Mouse (Mus musculus) heart, embryonic 12.5 days (tissue): ENCODE measurements around the gene Cryzl2. TPM values are rescaled to one million over a fixed set of nuclear protein-coding genes. Genes with fewer than 3 reads are reported as not detected.

Experiments used
- ATAC-seq: fragments of 200-750 bp; cut with Nextera tagmentation; 2 replicates; pipeline ENCODE4 v1.8.0; 2017; ENCODE audit warnings: moderate TSS enrichment, moderate library complexity; ENCODE audit not compliant: insufficient number of reproducible peaks, low FRiP score
- H3K27ac ChIP-seq: fragments of 300-500 bp; sonication (generic); 2 replicates; pipeline ENCODE4 v1.5.1; 2016; ENCODE audit warnings: mild to moderate bottlenecking, moderate library complexity; ENCODE audit not compliant: poor library complexity, severe bottlenecking
- H3K27me3 ChIP-seq: fragments of 300-500 bp; sonication (generic); replicated peaks from 2 replicates; pipeline ENCODE4 v1.6.1; 2016; ENCODE audit warnings: mild to moderate bottlenecking, moderate library complexity
- H3K36me3 ChIP-seq: fragments of 300-500 bp; sonication (generic); 2 replicates; pipeline ENCODE4 v1.6.1; 2016; ENCODE audit warnings: mild to moderate bottlenecking, moderate library complexity
- H3K4me1 ChIP-seq: fragments of 300-500 bp; sonication (generic); replicated peaks from 2 replicates; pipeline ENCODE4 v1.6.1; 2016; ENCODE audit warnings: mild to moderate bottlenecking
- H3K4me2 ChIP-seq: fragments of 300-500 bp; sonication (generic); 2 replicates; pipeline ENCODE4 v1.6.1; 2016; ENCODE audit warnings: mild to moderate bottlenecking, moderate library complexity
- H3K4me3 ChIP-seq: fragments of 300-500 bp; sonication (generic); 2 replicates; pipeline ENCODE4 v1.5.1; 2016; ENCODE audit warnings: mild to moderate bottlenecking
- H3K9ac ChIP-seq: fragments of 300-500 bp; sonication (generic); 2 replicates; pipeline ENCODE4 v1.6.1; 2016; ENCODE audit warnings: mild to moderate bottlenecking, moderate library complexity
- H3K9me3 ChIP-seq: fragments of 300-500 bp; sonication (generic); replicated peaks from 2 replicates; pipeline ENCODE4 v1.6.1; 2016; ENCODE audit warnings: mild to moderate bottlenecking, moderate library complexity
- WGBS: fragments of 180-500 bp; shearing (Covaris S2); methylation state at CpG from one replicate; pipeline ENCODE4 v1.1.7; 2016; 5-methylcytosine and 5-hydroxymethylcytosine counted together
- polyA plus RNA-seq: library from polyadenylated mRNA; unstranded; fragments of >200 nt; fragmentation: Nextera tagmentation; extraction: Ambion mirVana; gene quantifications from 2 replicates; pipeline ENCODE4 v1.2.1, GENCODE M21; 2016

Gene Cryzl2
- polyA plus RNA-seq, 1 experiment from 2014 or later, result 28.4 TPM

GRCm38 (mm10) chr1:157425741-157426427 lies 32.5 kb upstream of the Cryzl2 start:
- 26% methylated on average over 8 of the region's 8 CpGs for WGBS
- no peaks in the 10 kb centered on the region for H3K27me3 ChIP-seq
- no peaks in the 10 kb centered on the region for H3K9me3 ChIP-seq
- H3K27ac ChIP-seq, result no peak overlapping the region
- H3K4me1 ChIP-seq, result peaks cover 6% of the 10 kb centered on the region; the same call in 1 of the 2 replicates
- H3K4me2 ChIP-seq, result peak overlapping the region; percentile 44
- H3K4me3 ChIP-seq, result no peak overlapping the region
- no peaks in the 10 kb centered on the region for H3K36me3 ChIP-seq
- H3K9ac ChIP-seq, result no peak overlapping the region
- ATAC-seq, result peak; percentile 22; the same call in 1 of the 2 replicates

DNA sequence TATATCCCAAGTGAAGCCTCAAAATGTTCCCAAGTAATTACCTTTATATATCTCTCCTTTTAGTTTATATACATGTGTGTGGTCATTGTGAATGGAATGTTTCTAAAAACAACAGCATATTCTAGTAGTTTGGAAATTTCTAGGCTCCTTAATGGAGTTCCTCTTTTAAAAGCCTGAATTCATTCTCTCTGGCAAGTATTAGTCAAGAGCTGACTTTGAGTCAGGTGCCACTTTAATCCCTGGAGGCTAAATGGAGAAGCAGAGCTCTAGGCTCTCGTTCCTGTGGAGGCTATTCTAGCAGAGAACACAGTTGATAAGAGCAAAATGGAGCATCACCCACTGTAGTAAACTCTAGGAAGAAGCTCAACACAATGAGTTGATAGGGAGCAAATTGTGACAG lies 31.4 kb upstream of the Cryzl2 start:
- Histone ChIP-seq H3K27me3 (no peaks in the 10 kb centered on the region), H3K27ac (no peak overlapping the region), H3K9me3 (no peaks in the 10 kb centered on the region), H3K9ac (no peak overlapping the region), H3K36me3 (no peaks in the 10 kb centered on the region), H3K4me1 (peaks cover 6% of the 10 kb centered on the region; the same call in 1 of the 2 replicates), H3K4me2 (no peak overlapping the region), H3K4me3 (no peak overlapping the region)
- WGBS, result 26% methylated on average over 1 of the region's 1 CpGs
- ATAC-seq, result no peak

DNA sequence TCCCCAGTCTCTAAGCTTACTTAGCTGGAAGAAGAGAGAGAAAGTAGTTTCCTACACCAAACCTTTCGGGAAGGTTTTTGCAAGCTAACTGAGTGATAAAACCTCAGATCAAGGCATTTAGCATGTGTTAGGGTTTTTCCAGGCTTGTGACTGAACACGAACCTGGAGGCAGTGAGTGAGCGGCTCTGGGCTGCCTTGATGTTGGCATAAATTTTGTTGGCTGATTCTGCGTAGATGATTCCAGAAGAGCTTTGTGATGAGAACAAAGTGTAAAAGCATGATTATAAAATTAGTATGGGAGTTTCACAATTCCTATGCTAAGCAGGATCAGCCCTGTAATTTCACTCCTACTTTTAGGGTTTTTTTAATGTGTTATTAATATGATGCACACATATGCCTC lies 30.8 kb upstream of the Cryzl2 start:
- no peak for ATAC-seq
- H3K9ac ChIP-seq, result no peak overlapping the region
- H3K36me3 ChIP-seq, result no peaks in the 10 kb centered on the region
- H3K9me3 ChIP-seq, result no peaks in the 10 kb centered on the region
- no peak overlapping the region for H3K27ac ChIP-seq
- peaks cover 6% of the 10 kb centered on the region; the same call in 1 of the 2 replicates for H3K4me1 ChIP-seq
- no peak overlapping the region for H3K4me2 ChIP-seq
- H3K27me3 ChIP-seq, result no peaks in the 10 kb centered on the region
- H3K4me3 ChIP-seq, result no peak overlapping the region
- WGBS, result 91% methylated on average over 4 of the region's 4 CpGs

DNA sequence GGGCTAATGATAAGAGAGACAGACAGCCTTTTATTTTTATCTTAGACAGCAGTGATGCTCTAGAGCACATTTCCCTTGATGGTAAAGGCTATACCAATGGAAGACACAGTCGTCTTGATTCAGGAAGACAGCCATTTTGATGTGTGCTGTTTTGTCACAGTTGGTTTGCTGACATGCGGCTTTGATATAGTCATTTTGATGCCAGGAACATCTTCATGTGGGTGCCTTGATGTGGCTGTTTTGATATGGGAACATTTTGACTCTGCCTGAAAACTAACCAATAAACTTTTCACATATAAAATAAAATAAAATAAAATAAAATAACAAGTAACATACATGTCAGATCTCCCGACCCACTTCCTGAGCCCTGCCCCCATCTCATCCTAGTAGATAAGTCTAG lies 30.0 kb upstream of the Cryzl2 start:
- Histone ChIP-seq H3K9me3 (no peaks in the 10 kb centered on the region), H3K4me2 (no peak overlapping the region), H3K4me1 (peaks cover 9% of the 10 kb centered on the region), H3K36me3 (no peaks in the 10 kb centered on the region), H3K4me3 (no peak overlapping the region), H3K9ac (no peak overlapping the region), H3K27me3 (no peaks in the 10 kb centered on the region), H3K27ac (no peak overlapping the region)
- WGBS, result 81% methylated on average over 3 of the region's 3 CpGs
- ATAC-seq, result no peak

GRCm38 (mm10) chr1:157433316-157433715 lies 25.1 kb upstream of the Cryzl2 start:
- H3K9me3 ChIP-seq, result no peaks in the 10 kb centered on the region
- no peak overlapping the region for H3K4me3 ChIP-seq
- ATAC-seq, result no peak
- H3K9ac ChIP-seq, result no peak overlapping the region
- H3K4me2 ChIP-seq, result no peak overlapping the region
- no peaks in the 10 kb centered on the region for H3K27me3 ChIP-seq
- no peak overlapping the region for H3K27ac ChIP-seq
- peaks cover 10% of the 10 kb centered on the region; the same call in 1 of the 2 replicates for H3K4me1 ChIP-seq
- 35% methylated on average over 3 of the region's 3 CpGs for WGBS
- no peaks in the 10 kb centered on the region for H3K36me3 ChIP-seq

GRCm38 (mm10) chr1:157434404-157434803 lies 24.0 kb upstream of the Cryzl2 start:
- Histone ChIP-seq H3K4me2 (no peak overlapping the region), H3K9me3 (no peaks in the 10 kb centered on the region), H3K27ac (no peak overlapping the region), H3K4me1 (peaks cover 11% of the 10 kb centered on the region; the same call in 1 of the 2 replicates), H3K27me3 (no peaks in the 10 kb centered on the region), H3K36me3 (no peaks in the 10 kb centered on the region), H3K9ac (no peak overlapping the region), H3K4me3 (no peak overlapping the region)
- 86% methylated on average over 4 of the region's 4 CpGs for WGBS
- no peak for ATAC-seq

DNA sequence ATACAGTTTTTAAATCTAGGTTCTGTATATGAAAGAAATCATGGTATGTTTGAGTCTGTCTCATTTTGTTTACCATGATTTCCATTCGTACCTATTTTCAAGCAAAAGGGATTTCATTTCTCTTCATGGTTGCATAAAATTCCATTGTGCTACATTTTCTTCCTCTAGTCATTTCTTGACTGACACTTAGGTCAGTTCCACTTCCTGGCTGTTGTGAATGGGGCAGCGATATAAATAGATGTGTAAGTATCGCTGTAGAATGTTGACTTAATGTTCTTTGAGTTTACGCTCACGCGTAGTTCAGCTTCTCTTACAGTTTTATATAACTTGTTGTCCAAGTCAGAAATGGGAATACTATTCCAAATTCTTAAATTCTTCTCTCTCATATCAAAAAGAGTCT lies 22.5 kb upstream of the Cryzl2 start:
- Histone ChIP-seq H3K4me2 (no peak overlapping the region), H3K27me3 (no peaks in the 10 kb centered on the region), H3K4me3 (no peak overlapping the region), H3K4me1 (peaks cover 24% of the 10 kb centered on the region), H3K27ac (no peak overlapping the region), H3K9me3 (no peaks in the 10 kb centered on the region), H3K36me3 (no peaks in the 10 kb centered on the region), H3K9ac (no peak overlapping the region)
- 69% methylated on average over 6 of the region's 6 CpGs for WGBS
- no peak for ATAC-seq

DNA sequence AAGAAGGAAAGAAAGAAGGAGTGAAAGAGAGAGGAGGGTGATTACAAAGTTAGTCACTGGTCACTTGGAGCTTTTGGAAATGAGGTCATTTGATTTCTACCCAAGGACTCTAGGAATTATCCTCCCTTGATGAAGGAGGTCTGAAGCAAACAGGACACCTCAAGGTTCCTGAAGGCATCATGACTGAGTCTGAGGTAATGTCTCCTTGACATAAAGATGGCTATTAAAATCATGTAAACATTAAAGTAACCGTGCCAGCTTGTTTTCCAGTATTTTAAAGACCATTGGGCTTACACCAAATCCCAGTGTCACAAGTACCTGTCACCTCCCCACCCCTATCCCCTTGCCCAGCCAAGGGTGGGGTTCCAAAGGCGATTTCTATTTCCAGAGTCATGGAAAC lies 20.1 kb upstream of the Cryzl2 start:
- Histone ChIP-seq H3K4me1 (peaks cover 37% of the 10 kb centered on the region), H3K4me3 (no peak overlapping the region), H3K27ac (no peak overlapping the region), H3K9ac (no peak overlapping the region), H3K36me3 (no peaks in the 10 kb centered on the region), H3K9me3 (no peaks in the 10 kb centered on the region), H3K4me2 (no peak overlapping the region), H3K27me3 (no peaks in the 10 kb centered on the region)
- 78% methylated on average over 2 of the region's 2 CpGs for WGBS
- ATAC-seq, result no peak

GRCm38 (mm10) chr1:157439101-157439500 lies 19.3 kb upstream of the Cryzl2 start:
- Histone ChIP-seq H3K27me3 (no peaks in the 10 kb centered on the region), H3K4me1 (peaks cover 41% of the 10 kb centered on the region), H3K9me3 (no peaks in the 10 kb centered on the region), H3K36me3 (no peaks in the 10 kb centered on the region), H3K4me2 (no peak overlapping the region), H3K9ac (no peak overlapping the region), H3K27ac (no peak overlapping the region), H3K4me3 (no peak overlapping the region)
- 81% methylated on average over 4 of the region's 4 CpGs for WGBS
- ATAC-seq, result no peak

DNA sequence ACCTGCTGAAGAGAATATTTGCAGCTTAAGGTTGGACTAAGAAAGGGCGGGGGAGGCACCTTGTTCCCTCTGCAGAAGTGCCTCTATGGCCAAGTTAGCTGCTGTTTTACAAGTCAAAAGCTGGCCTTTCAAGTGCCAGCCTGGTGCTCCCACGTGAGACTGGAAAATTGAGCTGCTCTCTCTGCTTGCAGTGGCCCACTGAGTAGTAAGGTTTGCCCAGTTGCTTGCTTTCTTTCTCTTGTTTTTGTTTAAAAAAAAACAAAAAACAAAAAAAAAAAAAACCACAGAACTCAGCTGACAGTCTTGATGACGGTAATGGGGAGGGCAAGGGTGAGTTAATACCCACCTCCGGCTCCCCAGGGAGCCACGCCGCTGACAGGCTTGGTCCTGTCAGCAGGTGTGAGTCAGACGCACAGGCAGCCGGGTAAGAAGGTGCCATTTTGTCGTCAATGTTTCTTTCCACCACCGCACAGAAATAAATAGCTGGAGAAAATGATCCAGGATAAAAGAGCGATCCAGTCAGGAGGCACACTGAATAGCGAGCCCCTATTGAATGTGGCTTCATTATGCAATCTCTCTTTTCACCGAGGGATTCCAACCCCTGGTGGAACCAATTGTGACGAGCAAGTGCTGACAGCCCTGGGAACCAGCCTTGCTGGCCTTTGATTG lies 18.3 kb upstream of the Cryzl2 start:
- Histone ChIP-seq H3K36me3 (no peaks in the 10 kb centered on the region), H3K4me3 (0 out of 2 replicates have a peak overlapping the region, but pooled peaks have one; percentile 3), H3K27me3 (no peaks in the 10 kb centered on the region), H3K9ac (no peak overlapping the region), H3K9me3 (no peaks in the 10 kb centered on the region), H3K4me2 (peak overlapping the region; percentile 59), H3K4me1 (peaks cover 48% of the 10 kb centered on the region), H3K27ac (peak overlapping the region; percentile 47; the same call in 1 of the 2 replicates)
- WGBS, result 12% methylated on average over 14 of the region's 14 CpGs
- no peak for ATAC-seq

GRCm38 (mm10) chr1:157443026-157443722 lies 15.2 kb upstream of the Cryzl2 start:
- no peaks in the 10 kb centered on the region for H3K36me3 ChIP-seq
- H3K4me1 ChIP-seq, result peaks cover 57% of the 10 kb centered on the region
- peak overlapping the region; percentile 57 for H3K4me2 ChIP-seq
- peak overlapping the region; percentile 87 for H3K27ac ChIP-seq
- H3K27me3 ChIP-seq, result no peaks in the 10 kb centered on the region
- peak overlapping the region; percentile 6 for H3K9ac ChIP-seq
- no peak overlapping the region for H3K4me3 ChIP-seq
- WGBS, result 15% methylated on average over 14 of the region's 14 CpGs
- peak; percentile 43; the same call in 1 of the 2 replicates for ATAC-seq
- no peaks in the 10 kb centered on the region for H3K9me3 ChIP-seq
